Mouse (Mus musculus) cortical plate, adult 2 months (tissue): ENCODE measurements around the gene Frmd4a. TPM values are rescaled to one million over a fixed set of nuclear protein-coding genes. Genes with fewer than 3 reads are reported as not detected.

Experiments used
- H3K27ac ChIP-seq: fragments of 200-500 bp; 2 replicates; pipeline ENCODE4 v1.5.1; 2012; ENCODE audit warnings: low read length, control low read depth, inconsistent platforms; ENCODE audit not compliant: insufficient read depth
- H3K4me1 ChIP-seq: fragments of 200-500 bp; 2 replicates; pipeline ENCODE4 v1.6.1; 2011; ENCODE audit warnings: low read length; ENCODE audit not compliant: control insufficient read depth, insufficient read depth
- H3K4me3 ChIP-seq: fragments of 200-500 bp; 2 replicates; pipeline ENCODE4 v1.5.1; 2011; ENCODE audit warnings: mild to moderate bottlenecking, low read length, control low read depth; ENCODE audit not compliant: insufficient read depth
- CTCF ChIP-seq: fragments of 200-500 bp; IDR thresholded peaks from 2 replicates; pipeline ENCODE4 v1.5.1; 2011; ENCODE audit warnings: mild to moderate bottlenecking, control low read depth, low read length; ENCODE audit not compliant: insufficient read depth; ENCODE audit errors: extremely low read depth
- POLR2A ChIP-seq: fragments of 200-500 bp; IDR thresholded peaks from 2 replicates; pipeline ENCODE4 v1.6.1; 2011; ENCODE audit warnings: mild to moderate bottlenecking, low read length, control low read depth; ENCODE audit not compliant: insufficient read depth; ENCODE audit errors: extremely low read depth
- polyA plus RNA-seq: library from polyadenylated mRNA; depleted of rRNA; stranded (reverse); fragments of >200 nt; gene quantifications from 2 replicates; pipeline ENCODE4 v1.2.3, GENCODE M21; 2012

Frmd4a gene
- polyA plus RNA-seq, 1 experiment, result 33.9 TPM

GRCm38 (mm10) chr2:4412870-4413595 is 395.5 kb downstream of the Frmd4a start:
- Histone ChIP-seq H3K4me3 (no peak overlapping the region), H3K4me1 (peaks cover 4% of the 10 kb centered on the region), H3K27ac (no peak overlapping the region)
- TF ChIP-seq CTCF (no peak), POLR2A (no peak)

DNA sequence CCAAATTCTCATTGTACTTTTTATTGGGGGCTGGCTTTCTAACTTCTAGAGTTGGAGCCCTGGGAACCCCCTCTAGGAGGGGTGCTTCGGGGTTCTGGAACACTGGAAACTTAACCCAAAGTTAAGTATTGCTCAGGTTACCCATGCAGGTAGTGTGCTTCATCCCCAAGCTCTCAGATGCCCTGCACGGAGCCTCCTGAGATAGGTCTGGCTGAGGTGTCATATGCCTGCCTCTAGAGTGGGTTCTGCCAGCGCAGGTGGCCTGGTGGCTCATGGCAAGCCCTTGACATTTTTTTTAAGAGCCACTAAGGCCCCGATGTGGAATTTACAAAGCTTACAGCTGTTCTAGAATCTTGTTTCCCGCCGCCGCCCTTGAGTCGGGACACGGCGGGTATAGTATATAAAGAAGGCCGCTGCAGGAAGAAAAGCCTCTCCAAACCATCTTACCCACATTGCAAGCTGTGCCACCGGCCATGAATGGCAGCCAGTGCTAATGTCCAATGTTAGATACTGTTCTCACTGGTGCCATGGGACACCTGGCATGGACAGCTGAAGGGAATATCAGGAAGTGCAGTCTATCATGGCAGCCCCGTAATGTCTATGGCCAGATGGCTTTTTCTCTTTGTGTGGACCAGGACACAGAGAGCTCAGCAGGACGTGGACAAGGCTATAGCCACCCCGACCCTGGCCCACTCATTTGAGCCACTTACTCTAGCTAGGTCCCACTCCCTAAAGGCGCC is 396.2 kb downstream of the Frmd4a start:
- H3K4me3 ChIP-seq, result no peak overlapping the region
- H3K27ac ChIP-seq, result no peak overlapping the region
- no peak for TF ChIP-seq CTCF
- no peak for TF ChIP-seq POLR2A
- peaks cover 4% of the 10 kb centered on the region for H3K4me1 ChIP-seq

DNA sequence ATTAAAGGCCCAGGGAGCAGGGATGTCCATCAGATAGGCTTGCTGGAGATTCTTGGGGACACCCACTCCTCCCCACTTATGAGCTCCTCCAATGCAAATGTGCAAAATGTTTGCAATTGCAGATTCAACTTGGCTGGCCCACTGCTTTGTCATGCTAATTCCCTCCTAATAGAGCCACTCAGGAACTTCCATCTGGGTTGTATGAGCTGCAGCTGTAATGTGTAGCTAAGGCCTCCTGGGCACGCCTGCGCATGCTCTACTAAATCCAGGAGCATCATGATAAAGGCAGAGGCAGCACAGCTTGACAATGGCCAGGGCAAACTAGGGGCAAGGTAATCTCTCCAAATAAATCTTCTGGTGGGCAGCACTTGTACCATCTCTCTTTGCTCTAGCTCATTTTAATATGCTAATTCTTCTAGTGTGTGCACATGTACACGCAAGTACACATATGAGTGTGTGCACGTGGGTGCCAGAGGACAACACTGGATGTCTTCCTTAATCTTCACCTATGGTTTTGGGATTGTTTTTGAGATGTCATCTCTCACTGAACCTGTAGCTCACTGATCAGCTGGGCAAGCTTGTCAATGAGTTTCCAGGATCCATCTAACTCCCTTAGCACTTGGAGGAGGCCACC is 403.3 kb downstream of the Frmd4a start:
- Histone ChIP-seq H3K4me3 (no peak overlapping the region), H3K4me1 (peaks cover 1% of the 10 kb centered on the region), H3K27ac (no peak overlapping the region)
- TF ChIP-seq POLR2A (no peak), CTCF (no peak)

GRCm38 (mm10) chr2:4421757-4422156 is 404.2 kb downstream of the Frmd4a start:
- peaks cover 1% of the 10 kb centered on the region for H3K4me1 ChIP-seq
- no peak overlapping the region for H3K4me3 ChIP-seq
- H3K27ac ChIP-seq, result no peak overlapping the region
- no peak for TF ChIP-seq POLR2A
- no peak for TF ChIP-seq CTCF

- Histone ChIP-seq H3K27ac (no peak overlapping the region), H3K4me1 (peaks cover 5% of the 10 kb centered on the region), H3K4me3 (no peak overlapping the region)
- no peak for TF ChIP-seq POLR2A
Observed at GRCm38 (mm10) chr2:4423896-4424295, 406.4 kb downstream of the Frmd4a start.

DNA sequence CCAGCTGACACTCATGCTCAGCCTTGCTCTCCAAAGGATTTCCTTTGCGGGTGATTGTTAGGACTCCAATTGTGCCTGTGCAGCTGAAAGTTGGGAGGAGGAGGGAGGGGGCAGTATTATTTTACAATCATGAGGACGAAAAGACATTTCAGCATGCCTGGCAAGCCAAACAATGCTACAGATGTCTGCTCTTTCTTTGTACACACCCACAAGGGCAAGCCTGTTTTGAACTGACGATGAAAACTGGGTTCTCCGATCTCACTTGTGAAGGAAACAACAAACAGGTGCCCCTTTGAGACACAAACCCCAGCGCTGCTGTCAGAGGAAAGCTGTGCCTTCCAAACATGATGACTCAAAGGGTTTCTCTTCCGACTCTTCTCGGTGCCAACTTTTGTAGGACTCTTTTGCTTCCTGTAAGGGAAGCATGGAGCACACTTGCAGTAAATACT is 410.9 kb downstream of the Frmd4a start:
- no peak for TF ChIP-seq POLR2A
- TF ChIP-seq CTCF, result no peak
- Histone ChIP-seq H3K4me1 (peaks cover 5% of the 10 kb centered on the region), H3K27ac (no peak overlapping the region), H3K4me3 (no peak overlapping the region)

GRCm38 (mm10) chr2:4433119-4433518 is 415.6 kb downstream of the Frmd4a start:
- no peak overlapping the region for H3K27ac ChIP-seq
- no peak overlapping the region for H3K4me3 ChIP-seq
- TF ChIP-seq POLR2A (no peak), CTCF (no peak)
- H3K4me1 ChIP-seq, result peaks cover 8% of the 10 kb centered on the region

- Histone ChIP-seq H3K4me1 (peaks cover 5% of the 10 kb centered on the region), H3K4me3 (no peak overlapping the region), H3K27ac (no peak overlapping the region)
- no peak for TF ChIP-seq CTCF
- TF ChIP-seq POLR2A, result no peak
Observed at GRCm38 (mm10) chr2:4435051-4435450, 417.5 kb downstream of the Frmd4a start.

GRCm38 (mm10) chr2:4436361-4437231 is 419.1 kb downstream of the Frmd4a start:
- TF ChIP-seq CTCF (no peak), POLR2A (no peak)
- H3K4me1 ChIP-seq, result peaks cover 3% of the 10 kb centered on the region; the same call in 1 of the 2 replicates
- H3K27ac ChIP-seq, result no peak overlapping the region
- no peak overlapping the region for H3K4me3 ChIP-seq
